Mouse (Mus musculus) MEL (cell line): ENCODE measurements around the gene Nr2c1. TPM values are rescaled to one million over a fixed set of nuclear protein-coding genes. Genes with fewer than 3 reads are reported as not detected.
A peak's percentile ranks its signal among the peaks of the same experiment; 100 is the strongest.

ENCODE experiments used
- DNase-seq: peaks from one replicate; pipeline ENCODE4 v3.0.0; 2011; ENCODE audit warnings: low read depth, low spot score
- H3K27ac ChIP-seq: 2 replicates; pipeline ENCODE4 v1.5.1; 2012; ENCODE audit warnings: low read depth, mild to moderate bottlenecking, control low read depth, low read length, moderate library complexity; ENCODE audit not compliant: control insufficient read depth
- H3K27me3 ChIP-seq, 2 experiments: fragments of 150-350 bp in 1 of 2; sonication (generic) in 1 of 2; 2 replicates each; pipeline ENCODE4 v1.6.1; 2012; ENCODE audit warnings: low read length in 2 of 2, mild to moderate bottlenecking in 2 of 2, improper control_type of control experiment in 1 of 2, moderate library complexity in 1 of 2; ENCODE audit not compliant: insufficient read depth in 2 of 2, control insufficient read depth in 1 of 2
- H3K36me3 ChIP-seq, 2 experiments: 2 replicates each; pipeline ENCODE4 v1.6.1; 2012 to 2014; ENCODE audit warnings: low read length in 2 of 2, improper control_type of control experiment in 1 of 2, inconsistent platforms in 1 of 2, mild to moderate bottlenecking in 1 of 2; ENCODE audit not compliant: insufficient read depth in 2 of 2, control insufficient read depth in 1 of 2
- H3K4me1 ChIP-seq, 2 experiments: fragments of 150-350 bp in 1 of 2; sonication (generic) in 1 of 2; 2 replicates each; pipeline ENCODE4 v1.6.1; 2012; ENCODE audit warnings: low read length in 2 of 2, improper control_type of control experiment in 1 of 2, mild to moderate bottlenecking in 1 of 2; ENCODE audit not compliant: insufficient read depth in 2 of 2, control insufficient read depth in 1 of 2
- H3K4me3 ChIP-seq, 2 experiments: fragments of 150-350 bp in 1 of 2; sonication (generic) in 1 of 2; 2 replicates each; pipeline ENCODE4 v1.5.1; 2012; ENCODE audit warnings: low read depth in 2 of 2, low read length in 2 of 2, mild to moderate bottlenecking in 2 of 2, moderate library complexity in 2 of 2, control low read depth in 1 of 2, improper control_type of control experiment in 1 of 2; ENCODE audit not compliant: control insufficient read depth in 1 of 2, insufficient read depth in 1 of 2
- H3K79me2 ChIP-seq: 2 replicates; pipeline ENCODE4 v1.6.1; 2012; ENCODE audit warnings: mild to moderate bottlenecking, low read length, moderate library complexity; ENCODE audit not compliant: control insufficient read depth, poor library complexity, insufficient read depth
- H3K9ac ChIP-seq: 2 replicates; pipeline ENCODE4 v1.6.1; 2012; ENCODE audit warnings: low read depth, mild to moderate bottlenecking, control low read depth, low read length, moderate library complexity; ENCODE audit not compliant: control insufficient read depth, poor library complexity, severe bottlenecking
- H3K9me3 ChIP-seq: fragments of 150-350 bp; sonication (generic); replicated peaks from 2 replicates; pipeline ENCODE4 v1.6.1; 2012; ENCODE audit warnings: mild to moderate bottlenecking, low read length, improper control_type of control experiment, moderate library complexity; ENCODE audit not compliant: insufficient read depth
- BHLHE40 ChIP-seq: IDR thresholded peaks from 2 replicates; pipeline ENCODE4 v1.6.1; 2012; ENCODE audit warnings: low read depth, mild to moderate bottlenecking, inconsistent platforms, low read length, improper control_type of control experiment, borderline replicate concordance
- CTCF ChIP-seq, 3 experiments: IDR thresholded peaks in 2 of 3; conservative IDR thresholded peaks in 1 of 3; 2 replicates each; pipeline ENCODE4 v1.5.1; 2011 to 2012; ENCODE audit warnings: low read length in 3 of 3, low read depth in 2 of 3, mild to moderate bottlenecking in 2 of 3, improper control_type of control experiment in 1 of 3, inconsistent platforms in 1 of 3, mixed read lengths in 1 of 3, moderate library complexity in 1 of 3; ENCODE audit not compliant: control insufficient read depth in 1 of 3, insufficient read depth in 1 of 3, poor library complexity in 1 of 3, severe bottlenecking in 1 of 3
- E2F4 ChIP-seq: IDR thresholded peaks from 2 replicates; pipeline ENCODE4 v1.6.1; 2011; ENCODE audit warnings: low read depth, low read length, improper control_type of control experiment, borderline replicate concordance
- ELF1 ChIP-seq: IDR thresholded peaks from 2 replicates; pipeline ENCODE4 v1.6.1; 2014; ENCODE audit warnings: low read depth, mild to moderate bottlenecking, inconsistent platforms, low read length, improper control_type of control experiment, moderate library complexity
- ETS1 ChIP-seq: IDR thresholded peaks from 2 replicates; pipeline ENCODE4 v1.6.1; 2012; ENCODE audit warnings: low read depth, mild to moderate bottlenecking, inconsistent platforms, low read length, improper control_type of control experiment, moderate library complexity
- HCFC1 ChIP-seq: IDR thresholded peaks from 2 replicates; pipeline ENCODE4 v1.6.1; 2012; ENCODE audit warnings: low read depth, mild to moderate bottlenecking, inconsistent platforms, low read length, improper control_type of control experiment, moderate library complexity
- MAZ ChIP-seq: IDR thresholded peaks from 2 replicates; pipeline ENCODE4 v1.6.1; 2012; ENCODE audit warnings: low read depth, mild to moderate bottlenecking, inconsistent platforms, low read length, improper control_type of control experiment
- MEF2A ChIP-seq: IDR thresholded peaks from 2 replicates; pipeline ENCODE4 v1.6.1; 2014; ENCODE audit warnings: low read depth, mild to moderate bottlenecking, inconsistent platforms, low read length, improper control_type of control experiment; ENCODE audit not compliant: poor library complexity, insufficient replicate concordance, severe bottlenecking; ENCODE audit errors: extremely low read depth
- MYC ChIP-seq: IDR thresholded peaks from 2 replicates; pipeline ENCODE4 v1.6.1; 2011; ENCODE audit warnings: low read depth, mild to moderate bottlenecking, low read length, improper control_type of control experiment, moderate library complexity
- NELFE ChIP-seq: IDR thresholded peaks from 2 replicates; pipeline ENCODE4 v1.6.1; 2011; ENCODE audit warnings: low read depth, low read length, improper control_type of control experiment
- NRF1 ChIP-seq: IDR thresholded peaks from 2 replicates; pipeline ENCODE4 v1.6.1; 2014; ENCODE audit warnings: low read depth, mild to moderate bottlenecking, inconsistent platforms, low read length, improper control_type of control experiment, moderate library complexity; ENCODE audit not compliant: poor library complexity, insufficient read depth, severe bottlenecking
- POLR2A ChIP-seq, 2 experiments: IDR thresholded peaks; 2 replicates each; pipeline ENCODE4 v1.6.1; 2011 to 2012; ENCODE audit warnings: low read length in 2 of 2, mild to moderate bottlenecking in 2 of 2, control low read depth in 1 of 2, improper control_type of control experiment in 1 of 2, low read depth in 1 of 2, moderate library complexity in 1 of 2; ENCODE audit not compliant: control insufficient read depth in 1 of 2, insufficient read depth in 1 of 2, poor library complexity in 1 of 2
- POLR2AphosphoS5 ChIP-seq: IDR thresholded peaks from 2 replicates; pipeline ENCODE4 v1.6.1; 2012; ENCODE audit warnings: low read depth, borderline replicate concordance, mild to moderate bottlenecking, inconsistent platforms, low read length, moderate library complexity, mixed read lengths
- SIN3A ChIP-seq: IDR thresholded peaks from 2 replicates; pipeline ENCODE4 v1.6.1; 2012; ENCODE audit warnings: low read length, improper control_type of control experiment, inconsistent platforms
- TAL1 ChIP-seq: IDR thresholded peaks from 2 replicates; pipeline ENCODE4 v1.6.1; 2012; ENCODE audit warnings: mild to moderate bottlenecking, inconsistent platforms, low read length, moderate library complexity, mixed read lengths
- TCF12 ChIP-seq: IDR thresholded peaks from 2 replicates; pipeline ENCODE4 v1.6.1; 2014; ENCODE audit warnings: low read depth, mild to moderate bottlenecking, inconsistent platforms, low read length, improper control_type of control experiment, moderate library complexity
- USF1 ChIP-seq: IDR thresholded peaks from 2 replicates; pipeline ENCODE4 v1.6.1; 2014; ENCODE audit warnings: low read depth, mild to moderate bottlenecking, inconsistent platforms, low read length, improper control_type of control experiment, moderate library complexity
- USF2 ChIP-seq, 2 experiments: IDR thresholded peaks; 2 replicates each; pipeline ENCODE4 v1.6.1; 2011 to 2012; ENCODE audit warnings: improper control_type of control experiment in 2 of 2, low read length in 2 of 2, borderline replicate concordance in 1 of 2, inconsistent platforms in 1 of 2, low read depth in 1 of 2, mild to moderate bottlenecking in 1 of 2; ENCODE audit not compliant: insufficient read depth in 1 of 2
- ZMIZ1 ChIP-seq: IDR thresholded peaks from 2 replicates; pipeline ENCODE4 v1.6.1; 2012; ENCODE audit warnings: low read depth, mild to moderate bottlenecking, inconsistent platforms, low read length, improper control_type of control experiment, moderate library complexity
- ZNF384 ChIP-seq: IDR thresholded peaks from 2 replicates; pipeline ENCODE4 v1.6.1; 2012; ENCODE audit warnings: low read depth, mild to moderate bottlenecking, inconsistent platforms, low read length, improper control_type of control experiment
- polyA plus RNA-seq, 2 experiments: library from polyadenylated mRNA; stranded (reverse) in 1 of 2; unstranded in 1 of 2; fragments of >175 nt in 1 of 2; fragments of >200 nt in 1 of 2; gene quantifications; 2 replicates each; pipeline versions ENCODE4 v1.2.1 to v1.2.4; 2012; ENCODE audit warnings: low replicate concordance in 2 of 2, low read depth in 1 of 2; ENCODE audit not compliant: insufficient read length in 2 of 2, insufficient read depth in 1 of 2, missing spikeins in 1 of 2
- total RNA-seq: library from RNA; depleted of rRNA; stranded (reverse); fragments of 300-350 nt; gene quantifications from 2 replicates; pipeline ENCODE4 v1.2.3, GENCODE M21; 2012; rRNA removed

Nr2c1 gene
- total RNA-seq = 3.3 and 3.6 TPM in 2 replicates
- polyA plus RNA-seq = 1 to 10 TPM in 1 of 2 experiments, not detected in 1; 5.7 TPM

DNA sequence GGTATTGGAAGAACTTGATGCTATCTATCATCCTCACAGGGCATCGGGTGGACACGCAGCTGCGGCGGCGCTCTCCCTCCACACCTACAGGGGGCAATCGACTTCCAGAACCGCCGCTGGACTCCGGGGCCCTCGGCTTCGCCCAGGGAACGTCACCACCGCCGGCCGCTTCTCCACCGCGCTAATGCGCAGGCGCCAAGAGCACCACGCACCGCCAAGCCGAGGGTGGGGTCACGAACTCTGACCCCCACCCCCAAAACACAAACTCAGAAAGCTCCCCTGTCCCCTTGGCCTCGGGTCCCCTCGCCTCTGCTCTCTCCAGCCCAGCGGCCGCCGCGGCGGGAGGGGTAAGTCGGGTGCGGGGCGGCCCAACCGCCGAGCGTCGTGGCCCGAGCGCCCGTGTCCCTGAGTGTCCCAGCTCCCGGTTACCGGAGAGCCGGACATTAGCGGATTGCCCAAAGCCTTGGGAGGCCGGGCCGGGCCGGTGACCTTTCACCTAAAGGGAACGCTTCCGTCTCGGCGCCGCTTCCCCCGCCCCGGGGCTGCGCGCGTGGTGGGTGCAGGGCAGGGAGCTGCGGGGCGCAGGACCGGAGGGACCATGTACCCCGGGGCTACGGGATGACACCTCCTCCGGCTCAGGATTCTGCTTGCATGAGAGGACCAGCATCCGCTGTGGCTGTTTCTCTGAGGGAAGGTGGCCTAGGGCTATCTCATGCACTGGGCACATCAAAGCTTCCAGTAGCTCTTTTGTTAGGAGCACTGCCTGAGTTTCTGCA is at the start of gene Nr2c1:
TSS of gene Nr2c1 (plus strand) at position 268 of the 776 bp plus-strand sequence.
- Histone ChIP-seq H3K27ac (peak within 1 kb of the TSS; percentile 26), H3K27me3 (no peaks in the 10 kb centered on the region), H3K4me1 (peaks cover 0 to 3% of the 10 kb centered on the region in 2 experiments; a peak in 1 of 4 replicates)
- peak; percentile 85 for DNase-seq
- TF ChIP-seq CTCF (IDR thresholded peaks at IDR 0.05 in 2 of 3, conservative IDR thresholded peaks at IDR 0.05 in 1 of 3; ENCODE audit: control insufficient read depth in 1 of 3, insufficient read depth in 1 of 3, low read depth in 2 of 3, low read length in 3 of 3, poor library complexity in 1 of 3, severe bottlenecking in 1 of 3) (peak; percentile 9 to 84 (median 55); a peak in 5 of 6 replicates), HCFC1 (peak; percentile 79), ZMIZ1 (no peak), ETS1 (no peak), USF2 (IDR thresholded peaks at IDR 0.05; ENCODE audit: borderline replicate concordance in 1 of 2, insufficient read depth in 1 of 2, low read depth in 1 of 2, low read length in 2 of 2) (no peak), POLR2A (IDR thresholded peaks at IDR 0.05; ENCODE audit: control insufficient read depth in 1 of 2, insufficient read depth in 1 of 2, low read depth in 1 of 2, low read length in 2 of 2, poor library complexity in 1 of 2) (peak; percentile 49 to 67; a peak in 2 of 4 replicates), TAL1 (no peak), POLR2AphosphoS5 (no peak), NRF1 (peak; percentile 72; the same call in 1 of the 2 replicates), USF1 (no peak), TCF12 (peak; percentile 24; the same call in 1 of the 2 replicates), MEF2A (no peak), ZNF384 (no peak), ELF1 (no peak), E2F4 (no peak), MYC (no peak), MAZ (0 out of 2 replicates have a peak, but pooled peaks have one; percentile 16), NELFE (peak; percentile 51), BHLHE40 (no peak), SIN3A (peak; percentile 23)
- TF ChIP-seq, all 39 proteins: peak for 8
- Histone ChIP-seq H3K9me3 (no peaks in the 10 kb centered on the region), H3K4me3 (peak within 1 kb of the TSS; percentile 72 to 75), H3K9ac (peak within 1 kb of the TSS; percentile 78), H3K36me3 (peaks cover 0 to 3% of the 10 kb centered on the region in 2 experiments; a peak in 1 of 4 replicates), H3K79me2 (peaks cover 8% of the 10 kb centered on the region; the same call in 1 of the 2 replicates)
